Mouse (Mus musculus): ENCODE measurements around the gene Clp1. TPM values are rescaled to one million over a fixed set of nuclear protein-coding genes. Genes with fewer than 3 reads are reported as not detected.

Clp1 gene
- polyA plus RNA-seq, 1 experiment: 11.4 TPM

DNA sequence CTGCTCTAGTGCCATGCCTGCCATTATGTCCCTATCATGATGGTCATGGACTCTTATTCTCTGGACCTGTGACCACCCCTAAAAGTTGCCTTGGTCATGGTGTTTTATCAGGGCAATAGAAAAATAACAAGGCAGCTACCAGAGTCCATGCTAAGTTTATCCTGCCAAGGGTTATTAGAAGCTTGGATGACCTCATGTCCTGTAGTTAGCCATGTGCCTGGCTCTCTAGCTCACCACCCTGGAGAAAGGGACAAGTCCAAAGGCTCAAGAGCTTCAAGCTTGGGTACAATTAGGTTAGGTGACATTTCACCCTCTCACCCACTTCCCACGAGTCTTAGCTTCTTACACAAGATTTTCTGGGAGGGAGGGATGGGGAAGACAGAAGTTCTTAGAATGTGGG is 35.7 kb upstream of the Clp1 start:
- Histone ChIP-seq H3K27me3 (ENCODE audit: control insufficient read depth, insufficient read depth, low read length) (no peaks in the 10 kb centered on the region), H3K27ac (ENCODE audit: insufficient read depth, low read depth, low read length) (0 out of 2 replicates have a peak overlapping the region, but pooled peaks have one; percentile 53), H3K4me1 (ENCODE audit: control insufficient read depth, insufficient read depth, insufficient read length, low read length) (peaks cover 4% of the 10 kb centered on the region; the same call in 1 of the 2 replicates), H3K4me3 (ENCODE audit: low read depth, low read length) (no peak overlapping the region), H3K36me3 (ENCODE audit: control insufficient read depth, insufficient read depth, low read length) (no peaks in the 10 kb centered on the region)
- 46% methylated on average over 1 of the region's 1 CpGs for WGBS
- TF ChIP-seq CTCF (IDR thresholded peaks at IDR 0.05; ENCODE audit: extremely low read depth, insufficient read length, insufficient replicate concordance, low read depth, low read length) (no peak), POLR2A (IDR thresholded peaks at IDR 0.05; ENCODE audit: low read depth, low read length) (no peak)

DNA sequence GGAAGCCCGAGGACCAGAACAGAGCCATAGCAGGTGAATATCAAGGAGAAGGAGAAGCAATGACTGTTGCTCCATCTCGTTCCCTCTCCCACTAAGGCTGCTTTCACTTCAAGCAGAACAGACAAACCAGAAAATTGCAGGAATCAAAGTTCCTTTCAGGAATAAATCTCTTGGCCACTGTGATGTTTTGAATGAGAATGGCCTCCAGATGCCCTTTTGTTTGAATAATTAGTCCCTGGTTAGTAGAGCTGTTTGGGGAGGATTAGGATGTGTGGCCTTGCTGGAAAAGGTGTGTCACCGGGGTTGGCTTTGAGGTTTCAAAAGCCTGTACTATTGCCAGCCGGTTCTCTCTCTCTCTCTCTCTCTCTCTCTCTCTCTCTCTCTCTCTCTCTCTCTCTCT is 35.1 kb upstream of the Clp1 start:
- TF ChIP-seq CTCF (IDR thresholded peaks at IDR 0.05; ENCODE audit: extremely low read depth, insufficient read length, insufficient replicate concordance, low read depth, low read length) (no peak), POLR2A (IDR thresholded peaks at IDR 0.05; ENCODE audit: low read depth, low read length) (no peak)
- H3K4me1 ChIP-seq (ENCODE audit: control insufficient read depth, insufficient read depth, insufficient read length, low read length): peaks cover 6% of the 10 kb centered on the region; the same call in 1 of the 2 replicates
- no peak overlapping the region for H3K4me3 ChIP-seq (ENCODE audit: low read depth, low read length)
- 45% methylated on average over 4 of the region's 4 CpGs for WGBS
- peak overlapping the region; percentile 53; the same call in 1 of the 2 replicates for H3K27ac ChIP-seq (ENCODE audit: insufficient read depth, low read depth, low read length)
- no peaks in the 10 kb centered on the region for H3K27me3 ChIP-seq (ENCODE audit: control insufficient read depth, insufficient read depth, low read length)
- H3K36me3 ChIP-seq (ENCODE audit: control insufficient read depth, insufficient read depth, low read length): no peaks in the 10 kb centered on the region

DNA sequence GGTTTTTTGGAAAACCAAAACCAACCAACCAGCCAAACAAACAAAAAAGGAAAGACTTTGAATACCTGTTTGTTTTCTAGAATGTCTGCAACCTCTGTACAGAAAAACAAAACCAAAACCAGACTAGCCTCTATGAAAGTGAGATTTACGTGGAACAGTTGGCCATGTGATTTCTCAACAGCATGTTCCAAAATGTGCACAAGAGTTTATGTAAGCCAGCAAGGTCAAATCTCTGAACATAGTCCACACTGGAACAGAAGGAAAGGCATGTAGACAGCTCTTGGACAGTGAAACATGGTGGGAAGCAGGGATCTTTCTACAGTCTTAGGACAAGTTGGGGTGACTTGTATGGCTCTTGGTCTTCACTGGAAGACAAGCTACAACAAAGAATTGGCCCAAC is 34.7 kb upstream of the Clp1 start:
- H3K27ac ChIP-seq (ENCODE audit: insufficient read depth, low read depth, low read length): peak overlapping the region; percentile 53; the same call in 1 of the 2 replicates
- WGBS: 47% methylated on average over 1 of the region's 1 CpGs
- no peaks in the 10 kb centered on the region for H3K36me3 ChIP-seq (ENCODE audit: control insufficient read depth, insufficient read depth, low read length)
- H3K27me3 ChIP-seq (ENCODE audit: control insufficient read depth, insufficient read depth, low read length): no peaks in the 10 kb centered on the region
- TF ChIP-seq POLR2A (IDR thresholded peaks at IDR 0.05; ENCODE audit: low read depth, low read length): no peak
- no peak for TF ChIP-seq CTCF (IDR thresholded peaks at IDR 0.05; ENCODE audit: extremely low read depth, insufficient read length, insufficient replicate concordance, low read depth, low read length)
- H3K4me3 ChIP-seq (ENCODE audit: low read depth, low read length): no peak overlapping the region
- peaks cover 9% of the 10 kb centered on the region; the same call in 1 of the 2 replicates for H3K4me1 ChIP-seq (ENCODE audit: control insufficient read depth, insufficient read depth, insufficient read length, low read length)

DNA sequence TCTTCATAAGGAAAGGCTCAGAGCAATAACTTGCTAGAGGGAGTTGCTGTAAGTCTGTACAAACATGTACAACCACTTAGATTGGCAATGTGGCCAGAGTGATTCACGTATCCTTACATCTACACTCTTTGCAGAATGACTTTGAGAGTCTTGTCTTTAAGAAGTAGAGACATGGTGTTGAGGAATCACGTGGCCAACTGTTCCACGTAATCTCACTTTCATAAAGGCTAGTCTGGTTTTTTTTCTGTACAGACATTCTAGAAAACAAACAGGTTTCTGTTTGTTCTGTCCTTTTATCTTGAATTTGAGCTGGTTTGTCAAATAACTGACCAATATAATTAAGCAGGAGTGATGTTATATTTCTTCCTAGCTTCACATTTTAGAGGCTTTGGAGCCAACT is 34.2 kb upstream of the Clp1 start:
- Histone ChIP-seq H3K4me1 (ENCODE audit: control insufficient read depth, insufficient read depth, insufficient read length, low read length) (peaks cover 12% of the 10 kb centered on the region; the same call in 1 of the 2 replicates), H3K27ac (ENCODE audit: insufficient read depth, low read depth, low read length) (no peak overlapping the region), H3K4me3 (ENCODE audit: low read depth, low read length) (no peak overlapping the region), H3K36me3 (ENCODE audit: control insufficient read depth, insufficient read depth, low read length) (no peaks in the 10 kb centered on the region), H3K27me3 (ENCODE audit: control insufficient read depth, insufficient read depth, low read length) (no peaks in the 10 kb centered on the region)
- 67% methylated on average over 3 of the region's 3 CpGs for WGBS
- TF ChIP-seq POLR2A (IDR thresholded peaks at IDR 0.05; ENCODE audit: low read depth, low read length): no peak
- no peak for TF ChIP-seq CTCF (IDR thresholded peaks at IDR 0.05; ENCODE audit: extremely low read depth, insufficient read length, insufficient replicate concordance, low read depth, low read length)

DNA sequence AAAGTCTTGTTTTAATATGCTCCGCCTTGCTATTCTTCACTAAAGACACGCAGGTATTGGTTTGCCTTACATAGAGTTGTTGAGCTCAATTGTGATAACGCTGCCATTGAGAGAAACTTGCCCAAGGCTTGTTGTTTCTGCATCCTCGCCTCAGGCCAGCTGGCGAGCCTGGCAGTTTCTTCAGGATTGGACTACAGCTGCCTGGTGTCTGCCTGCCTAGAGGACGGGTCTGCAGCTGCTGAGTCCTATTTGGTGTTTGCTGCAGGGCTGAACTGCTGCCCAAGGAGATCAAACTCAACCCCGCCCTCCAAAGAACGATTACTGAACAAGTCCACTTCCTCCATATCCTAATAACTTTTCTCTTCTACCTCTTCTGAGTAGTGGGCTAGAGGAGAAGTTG is 33.6 kb upstream of the Clp1 start:
- H3K4me1 ChIP-seq (ENCODE audit: control insufficient read depth, insufficient read depth, insufficient read length, low read length): peaks cover 12% of the 10 kb centered on the region; the same call in 1 of the 2 replicates

DNA sequence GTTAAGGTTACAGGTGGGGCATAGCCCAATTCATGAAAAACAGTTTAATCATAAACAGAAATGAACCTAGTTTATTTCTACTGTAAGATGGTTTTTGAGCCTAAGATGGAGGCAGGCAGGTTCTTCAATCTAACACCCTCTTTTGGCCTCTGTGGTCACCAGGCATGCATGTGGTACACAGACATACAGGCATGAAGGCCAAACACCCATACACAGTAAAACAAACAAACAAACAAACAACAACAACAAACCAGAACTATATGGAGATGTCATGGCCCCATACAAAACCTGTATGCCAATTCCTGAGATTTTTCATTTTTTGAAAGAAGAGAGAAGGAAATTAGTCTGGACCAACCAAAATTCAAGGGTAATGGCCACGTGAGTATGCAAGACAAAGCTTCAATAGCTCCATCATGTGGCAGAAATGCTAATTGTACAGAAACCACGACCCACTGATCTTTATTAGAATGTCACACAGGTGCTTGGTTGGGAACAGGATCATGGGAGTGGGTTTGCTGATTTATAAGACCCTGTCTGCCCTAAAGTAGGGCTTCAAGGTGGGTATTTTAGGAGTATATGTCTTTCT is 31.5 kb upstream of the Clp1 start:
- WGBS: 2% methylated on average over 2 of the region's 2 CpGs
- H3K27me3 ChIP-seq (ENCODE audit: control insufficient read depth, insufficient read depth, low read length): no peaks in the 10 kb centered on the region

More for the DNA sequence above, 33.6 kb upstream of the Clp1 start:
- 44% methylated on average over 8 of the region's 8 CpGs for WGBS
- Histone ChIP-seq H3K4me3 (ENCODE audit: low read depth, low read length) (no peak overlapping the region), H3K36me3 (ENCODE audit: control insufficient read depth, insufficient read depth, low read length) (no peaks in the 10 kb centered on the region), H3K27ac (ENCODE audit: insufficient read depth, low read depth, low read length) (no peak overlapping the region), H3K27me3 (ENCODE audit: control insufficient read depth, insufficient read depth, low read length) (no peaks in the 10 kb centered on the region)
- no peak for TF ChIP-seq POLR2A (IDR thresholded peaks at IDR 0.05; ENCODE audit: low read depth, low read length)
- no peak for TF ChIP-seq CTCF (IDR thresholded peaks at IDR 0.05; ENCODE audit: extremely low read depth, insufficient read length, insufficient replicate concordance, low read depth, low read length)

DNA sequence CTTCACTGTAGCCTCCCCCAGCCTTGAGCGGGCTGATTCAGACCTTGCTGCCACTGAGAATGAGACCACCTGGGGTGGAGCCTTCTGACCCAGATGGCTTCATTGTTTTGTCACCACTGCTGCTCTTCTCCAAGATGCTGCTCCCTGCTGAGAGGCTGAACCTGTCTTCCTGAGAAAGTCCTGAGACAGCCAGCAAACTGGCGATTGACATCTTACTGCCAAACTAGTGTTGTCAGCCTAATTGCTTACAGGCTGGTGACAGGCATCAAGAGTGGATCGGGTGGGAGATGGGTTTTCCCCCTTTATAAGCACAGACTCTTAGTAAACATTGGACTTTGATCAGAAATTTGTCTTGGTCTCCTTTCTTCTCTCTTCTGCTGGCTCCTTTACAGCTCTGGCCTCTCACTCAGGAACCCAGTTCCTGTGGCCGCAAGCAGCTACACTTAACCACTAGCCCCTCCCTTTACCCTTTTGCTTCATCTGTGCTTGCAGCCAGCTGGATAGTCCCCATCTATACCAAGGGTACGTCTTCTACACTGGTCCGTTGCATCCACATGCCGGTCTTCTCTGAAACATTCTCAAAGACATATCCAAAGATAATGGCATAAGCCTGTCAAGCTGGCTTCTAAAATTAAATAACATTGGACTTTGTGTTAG is 30.0 kb upstream of the Clp1 start:
- no peaks in the 10 kb centered on the region for H3K27me3 ChIP-seq (ENCODE audit: control insufficient read depth, insufficient read depth, low read length)
- H3K4me3 ChIP-seq (ENCODE audit: low read depth, low read length): no peak overlapping the region
- no peak for TF ChIP-seq POLR2A (IDR thresholded peaks at IDR 0.05; ENCODE audit: low read depth, low read length)
- TF ChIP-seq CTCF (IDR thresholded peaks at IDR 0.05; ENCODE audit: extremely low read depth, insufficient read length, insufficient replicate concordance, low read depth, low read length): no peak
- H3K4me1 ChIP-seq (ENCODE audit: control insufficient read depth, insufficient read depth, insufficient read length, low read length): peaks cover 12% of the 10 kb centered on the region; the same call in 1 of the 2 replicates
- H3K27ac ChIP-seq (ENCODE audit: insufficient read depth, low read depth, low read length): 0 out of 2 replicates have a peak overlapping the region, but pooled peaks have one; percentile 28
- WGBS: 74% methylated on average over 7 of the region's 7 CpGs
- no peaks in the 10 kb centered on the region for H3K36me3 ChIP-seq (ENCODE audit: control insufficient read depth, insufficient read depth, low read length)

More for the DNA sequence above, 31.5 kb upstream of the Clp1 start:
- H3K27ac ChIP-seq (ENCODE audit: insufficient read depth, low read depth, low read length): no peak overlapping the region
- peaks cover 12% of the 10 kb centered on the region; the same call in 1 of the 2 replicates for H3K4me1 ChIP-seq (ENCODE audit: control insufficient read depth, insufficient read depth, insufficient read length, low read length)
- no peaks in the 10 kb centered on the region for H3K36me3 ChIP-seq (ENCODE audit: control insufficient read depth, insufficient read depth, low read length)
- no peak overlapping the region for H3K4me3 ChIP-seq (ENCODE audit: low read depth, low read length)
- TF ChIP-seq POLR2A (IDR thresholded peaks at IDR 0.05; ENCODE audit: low read depth, low read length) (no peak), CTCF (IDR thresholded peaks at IDR 0.05; ENCODE audit: extremely low read depth, insufficient read length, insufficient replicate concordance, low read depth, low read length) (no peak)
